Mouse (Mus musculus) stomach, embryonic 16.5 days (tissue): Measurements from ENCODE around the gene Olfr465-ps1. TPM values are rescaled to one million over a fixed set of nuclear protein-coding genes. Genes with fewer than 3 reads are reported as not detected.
A peak's percentile ranks its signal among the peaks of the same experiment; 100 is the strongest.

ENCODE experiments used
- ATAC-seq: fragments of 200-750 bp; cut with Nextera tagmentation; 2 replicates; pipeline ENCODE4 v1.8.0; 2017; ENCODE audit warnings: moderate number of reproducible peaks, moderate TSS enrichment; ENCODE audit not compliant: insufficient read depth, low FRiP score
- H3K27ac ChIP-seq: fragments of 300-500 bp; sonication (generic); 2 replicates; pipeline ENCODE4 v1.5.1; 2014; ENCODE audit warnings: low read length
- H3K27me3 ChIP-seq: fragments of 300-500 bp; sonication (generic); 2 replicates; pipeline ENCODE4 v1.6.1; 2014; ENCODE audit warnings: low read length, control low read depth, mixed read lengths; ENCODE audit not compliant: control insufficient read depth, insufficient read depth
- H3K36me3 ChIP-seq: fragments of 300-500 bp; sonication (generic); 2 replicates; pipeline ENCODE4 v1.6.1; 2014; ENCODE audit warnings: low read length; ENCODE audit not compliant: control insufficient read depth, insufficient read depth
- H3K4me1 ChIP-seq: fragments of 300-500 bp; sonication (generic); 2 replicates; pipeline ENCODE4 v1.6.1; 2014; ENCODE audit warnings: low read length, control low read depth, mixed read lengths; ENCODE audit not compliant: control insufficient read depth, insufficient read depth
- H3K4me2 ChIP-seq: fragments of 300-500 bp; sonication (generic); 2 replicates; pipeline ENCODE4 v1.6.1; 2014; ENCODE audit warnings: low read depth, low read length, mixed read lengths
- H3K4me3 ChIP-seq: fragments of 300-500 bp; sonication (generic); replicated peaks from 2 replicates; pipeline ENCODE4 v1.5.1; 2014; ENCODE audit warnings: mild to moderate bottlenecking, low read length
- H3K9ac ChIP-seq: fragments of 300-500 bp; sonication (generic); 2 replicates; pipeline ENCODE4 v1.6.1; 2014; ENCODE audit warnings: low read length
- H3K9me3 ChIP-seq: fragments of 300-500 bp; sonication (generic); replicated peaks from 2 replicates; pipeline ENCODE4 v1.6.1; 2016; ENCODE audit warnings: low read length, control low read depth; ENCODE audit not compliant: control insufficient read depth
- WGBS: fragments of 180-500 bp; shearing (Covaris S2); extraction: QIAGEN DNeasy Blood & Tissue Kit; methylation state at CpG from one replicate; pipeline ENCODE4 v1.1.7; 2014; 5-methylcytosine and 5-hydroxymethylcytosine counted together
- polyA plus RNA-seq: library from polyadenylated mRNA; unstranded; fragments of >200 nt; fragmentation: Nextera tagmentation; extraction: Ambion mirVana; gene quantifications from 2 replicates; pipeline ENCODE4 v1.2.1, GENCODE M21; 2015

Olfr465-ps1 gene
- polyA plus RNA-seq, 1 experiment from 2014 or later: not detected

DNA sequence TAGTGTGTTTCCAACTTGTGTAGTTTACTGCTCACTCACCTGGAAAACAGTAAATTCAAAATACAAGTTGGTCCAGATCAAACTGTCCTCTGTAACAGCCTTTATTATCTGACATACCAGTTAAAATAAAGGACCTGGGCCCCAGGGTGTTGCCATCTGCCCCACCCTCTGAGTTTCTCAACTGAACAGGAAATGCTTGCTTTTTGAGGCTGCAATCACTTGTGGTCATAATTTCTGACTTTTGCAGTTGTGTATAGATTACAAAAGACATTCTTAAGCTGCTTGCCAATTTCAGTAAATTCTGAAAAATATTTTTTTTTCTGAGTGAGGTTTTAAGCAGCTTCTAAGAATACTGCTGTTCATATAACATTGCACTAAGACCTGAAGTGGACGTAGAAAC is 15.8 kb upstream of the Olfr465-ps1 start:
- no peaks in the 10 kb centered on the region for H3K36me3 ChIP-seq
- H3K9ac ChIP-seq: no peak overlapping the region
- H3K4me1 ChIP-seq: no peaks in the 10 kb centered on the region
- ATAC-seq: no peak
- H3K4me2 ChIP-seq: no peak overlapping the region
- H3K27ac ChIP-seq: no peak overlapping the region
- WGBS: 77% methylated on average over 1 of the region's 1 CpGs
- no peak overlapping the region for H3K4me3 ChIP-seq
- no peaks in the 10 kb centered on the region for H3K27me3 ChIP-seq
- H3K9me3 ChIP-seq: no peaks in the 10 kb centered on the region

DNA sequence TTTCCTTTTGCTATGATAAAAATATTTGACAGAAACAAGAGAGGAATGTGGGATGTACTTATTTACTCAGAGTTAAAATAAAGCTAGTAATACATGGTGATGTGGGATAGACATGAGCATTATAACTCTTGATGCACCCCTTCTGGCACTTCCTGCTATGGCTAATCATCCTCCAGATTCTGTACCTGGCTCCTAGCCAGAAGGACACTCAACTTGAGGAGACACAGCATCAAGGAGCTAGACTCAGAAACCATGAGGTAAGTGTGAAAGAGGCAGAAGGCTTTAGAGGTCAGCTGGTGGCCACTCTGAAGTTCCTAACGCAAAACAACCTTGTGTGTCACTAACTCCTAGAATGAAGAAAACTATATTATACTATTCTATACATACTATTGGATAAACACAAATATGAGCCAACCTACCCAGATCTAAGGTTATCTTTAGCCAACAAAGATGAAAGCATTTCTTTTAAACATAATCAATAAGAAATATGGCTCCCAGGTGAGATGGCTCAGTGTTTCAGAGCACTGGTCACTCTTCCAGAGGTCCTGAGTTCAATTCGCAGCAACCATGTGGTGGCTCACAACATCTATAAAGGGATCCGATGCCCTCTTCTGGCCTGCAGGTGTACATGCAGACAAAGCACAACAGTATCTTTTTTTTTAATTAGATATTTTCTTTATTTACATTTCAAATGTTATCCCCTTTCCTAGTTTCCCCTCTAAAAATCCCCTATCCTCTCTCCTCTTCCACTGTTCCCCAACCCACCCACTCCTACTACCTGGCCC is 10.6 kb upstream of the Olfr465-ps1 start:
- Histone ChIP-seq H3K9me3 (no peaks in the 10 kb centered on the region), H3K27ac (no peak overlapping the region), H3K36me3 (no peaks in the 10 kb centered on the region), H3K4me1 (no peaks in the 10 kb centered on the region), H3K4me2 (no peak overlapping the region), H3K9ac (no peak overlapping the region), H3K27me3 (no peaks in the 10 kb centered on the region), H3K4me3 (no peak overlapping the region)
- ATAC-seq: no peak
- 55% methylated on average over 3 of the region's 3 CpGs for WGBS

GRCm38 (mm10) chr13:65149940-65150339 is 12.1 kb downstream of the Olfr465-ps1 start, which contains the start of gene Olfr466:
Gene Olfr466 (plus strand): TSS chr13:65150240.
- no peaks in the 10 kb centered on the region for H3K9me3 ChIP-seq
- no peak within 1 kb of the TSS for H3K27ac ChIP-seq
- no peaks in the 10 kb centered on the region for H3K4me1 ChIP-seq
- WGBS: 68% methylated on average over 1 of the region's 1 CpGs
- no peaks in the 10 kb centered on the region for H3K27me3 ChIP-seq
- no peak within 1 kb of the TSS for H3K4me2 ChIP-seq
- ATAC-seq: no peak
- H3K9ac ChIP-seq: no peak within 1 kb of the TSS
- no peak within 1 kb of the TSS for H3K4me3 ChIP-seq
- H3K36me3 ChIP-seq: no peaks in the 10 kb centered on the region

DNA sequence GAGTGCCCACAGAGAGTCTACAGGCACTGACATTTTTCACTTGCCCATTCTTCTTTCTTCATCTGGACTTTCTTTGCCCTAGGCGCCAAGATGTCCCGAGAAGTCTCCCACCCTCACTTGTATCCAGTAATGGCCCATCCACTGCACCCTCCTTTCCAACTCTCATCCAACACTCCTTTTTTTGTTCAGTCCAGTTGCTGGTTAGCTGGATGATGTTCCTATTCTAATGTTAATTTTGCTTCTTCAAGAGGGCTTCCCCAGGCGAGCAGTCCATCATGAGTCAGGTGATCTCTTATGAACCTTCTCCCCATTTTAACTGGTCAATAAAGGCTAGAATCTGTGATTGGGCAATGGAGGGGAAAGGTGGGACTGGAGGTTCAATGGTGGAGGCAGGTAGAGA is 36.2 kb downstream of the Olfr465-ps1 start:
- 80% methylated on average over 3 of the region's 3 CpGs for WGBS
- Histone ChIP-seq H3K4me2 (no peak overlapping the region), H3K9ac (no peak overlapping the region), H3K4me3 (no peak overlapping the region), H3K36me3 (no peaks in the 10 kb centered on the region), H3K27ac (no peak overlapping the region), H3K27me3 (no peaks in the 10 kb centered on the region), H3K4me1 (no peaks in the 10 kb centered on the region), H3K9me3 (no peaks in the 10 kb centered on the region)
- no peak for ATAC-seq

- no peaks in the 10 kb centered on the region for H3K4me1 ChIP-seq
- ATAC-seq: no peak
- H3K27ac ChIP-seq: no peak overlapping the region
- H3K9me3 ChIP-seq: no peaks in the 10 kb centered on the region
- peak overlapping the region; percentile 44 for H3K4me2 ChIP-seq
- H3K9ac ChIP-seq: peak overlapping the region; percentile 46
- peak overlapping the region; percentile 28 for H3K4me3 ChIP-seq
- 18% methylated on average over 46 of the region's 46 CpGs for WGBS
- H3K36me3 ChIP-seq: no peaks in the 10 kb centered on the region
- no peaks in the 10 kb centered on the region for H3K27me3 ChIP-seq
Measured at GRCm38 (mm10) chr13:65175734-65176471, 38.0 kb downstream of the Olfr465-ps1 start.

GRCm38 (mm10) chr13:65176472-65177091 is 38.7 kb downstream of the Olfr465-ps1 start:
- H3K9ac ChIP-seq: no peak overlapping the region
- H3K4me3 ChIP-seq: no peak overlapping the region
- H3K4me1 ChIP-seq: no peaks in the 10 kb centered on the region
- H3K36me3 ChIP-seq: no peaks in the 10 kb centered on the region
- 52% methylated on average over 15 of the region's 15 CpGs for WGBS
- ATAC-seq: no peak
- no peak overlapping the region for H3K4me2 ChIP-seq
- no peaks in the 10 kb centered on the region for H3K27me3 ChIP-seq
- no peaks in the 10 kb centered on the region for H3K9me3 ChIP-seq
- no peak overlapping the region for H3K27ac ChIP-seq

Other genes starting within 250 kb of the Olfr465-ps1 start
- gene Cntnap3, start 234.1 kb upstream of the Olfr465-ps1 start, polyA plus RNA-seq: 0.74 and 0.77 TPM in 2 replicates
- not detected in 2 replicates for gene Spata31, start 220.7 kb upstream of the Olfr465-ps1 start, polyA plus RNA-seq
- not detected in 2 replicates for gene Spata31d1c, start 105.0 kb upstream of the Olfr465-ps1 start, polyA plus RNA-seq
- not detected in 2 replicates for gene Prss47, start 85.3 kb upstream of the Olfr465-ps1 start, polyA plus RNA-seq
- 49.1 and 51.7 TPM in 2 replicates for gene Mfsd14b, start 25.1 kb upstream of the Olfr465-ps1 start, polyA plus RNA-seq
- not detected in 2 replicates for gene Olfr466, start 12.2 kb downstream of the Olfr465-ps1 start, polyA plus RNA-seq
- gene Nlrp4f, start 67.9 kb downstream of the Olfr465-ps1 start, polyA plus RNA-seq: not detected in 2 replicates
- gene Gm10775, start 121.5 kb downstream of the Olfr465-ps1 start, polyA plus RNA-seq: not detected in 2 replicates
- gene Zfp369, start 140.7 kb downstream of the Olfr465-ps1 start, polyA plus RNA-seq: 10.7 and 12.1 TPM in 2 replicates